Mouse (Mus musculus) spleen, adult 12 weeks (tissue): ENCODE measurements around the gene Ptx4.
"Not testable (repeated sequence)": the region's sequence is repeated elsewhere in the genome, so short reads cannot be mapped to it uniquely, and the experiment has no call there.

Source experiments
- DNase-seq: peaks from one replicate; pipeline ENCODE4 v3.0.0; 2022; ENCODE audit warnings: low spot score

Gene Ptx4

DNA sequence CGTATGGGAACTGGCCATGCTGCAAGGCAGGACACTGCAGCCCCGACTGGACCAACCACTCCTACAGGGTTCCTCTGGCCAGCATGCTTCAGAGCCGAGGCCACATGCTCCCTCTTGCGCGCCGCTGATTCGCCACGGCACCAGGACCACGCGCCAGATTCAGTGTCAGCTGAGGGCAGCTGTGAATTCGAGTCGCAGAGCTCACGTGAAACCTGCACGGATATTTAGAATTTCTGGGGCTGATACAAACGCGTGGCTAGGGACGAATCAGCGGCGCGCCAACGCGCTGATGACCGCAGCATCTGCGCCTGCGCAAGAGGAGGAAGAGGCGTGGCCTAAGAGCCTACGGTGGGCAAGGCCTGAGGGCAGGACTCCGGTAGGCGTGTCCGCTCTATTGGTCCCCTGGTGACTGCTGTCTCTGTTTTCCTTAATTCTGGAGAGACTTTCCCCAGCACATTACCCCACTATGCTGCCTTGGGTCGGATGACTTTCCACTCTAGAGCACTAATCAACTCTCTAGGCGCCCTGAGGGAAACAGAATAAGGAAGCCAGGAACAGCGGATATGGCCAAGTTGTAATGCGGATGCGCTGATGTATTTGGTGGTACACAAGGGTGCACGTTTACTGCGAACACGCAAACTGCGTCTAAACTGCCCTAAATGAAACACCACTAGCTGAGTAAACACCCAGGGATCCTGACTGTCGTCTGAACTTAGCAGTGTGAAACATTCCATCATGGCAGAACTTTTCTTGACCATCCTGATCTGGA lies 4.7 kb upstream of the Ptx4 start, which contains the start of gene Telo2:
Gene Telo2 (minus strand): TSS at position 304 of the 769 bp plus-strand sequence.
- DNase-seq = peak; percentile 91

DNA sequence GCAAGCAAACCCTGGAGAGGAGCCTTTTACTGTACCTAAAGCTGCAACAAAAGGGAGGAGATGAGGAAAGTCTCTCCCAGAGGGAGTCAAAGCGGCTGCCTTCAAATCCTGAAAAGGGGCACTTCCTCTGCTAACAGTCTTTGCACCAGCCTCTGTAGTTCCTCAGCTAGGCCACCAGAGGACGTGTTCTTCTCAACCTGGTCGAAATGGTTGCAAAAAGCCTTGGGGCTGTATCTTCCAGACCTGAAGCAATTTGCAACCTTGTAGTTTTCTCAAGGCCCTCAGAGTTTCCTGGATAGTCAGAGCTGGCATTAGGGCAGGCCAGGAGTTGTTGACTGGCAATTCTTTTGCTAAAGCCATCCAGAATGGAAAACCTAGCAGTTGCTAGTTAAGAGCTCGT lies 3.3 kb upstream of the Ptx4 start:
- no peak for DNase-seq

DNA sequence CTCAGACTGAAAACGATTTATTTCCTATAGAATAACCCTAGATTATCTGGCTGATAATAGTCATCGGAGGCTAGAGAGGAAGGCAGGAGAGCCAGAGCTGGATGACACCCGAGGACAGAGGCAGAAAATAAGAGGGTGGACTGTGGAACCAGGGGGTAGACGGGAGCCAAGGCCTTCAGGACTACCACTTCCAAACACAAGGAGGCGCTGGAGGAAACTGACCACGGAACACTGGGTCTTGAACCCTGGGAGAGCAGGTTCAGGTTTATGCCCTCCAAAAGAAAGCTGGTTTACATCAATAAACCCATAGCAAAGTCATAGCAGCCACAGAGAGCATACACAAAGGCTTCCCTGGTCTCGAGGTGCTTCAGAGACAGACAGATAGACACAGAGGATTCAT lies 3.4 kb downstream of the Ptx4 start:
- no peak for DNase-seq

GRCm38 (mm10) chr17:25125442-25126060 lies 5.0 kb downstream of the Ptx4 start:
- not testable (repeated sequence) for DNase-seq

GRCm38 (mm10) chr17:25127079-25127478 lies 6.5 kb downstream of the Ptx4 start:
- DNase-seq = no peak

DNA sequence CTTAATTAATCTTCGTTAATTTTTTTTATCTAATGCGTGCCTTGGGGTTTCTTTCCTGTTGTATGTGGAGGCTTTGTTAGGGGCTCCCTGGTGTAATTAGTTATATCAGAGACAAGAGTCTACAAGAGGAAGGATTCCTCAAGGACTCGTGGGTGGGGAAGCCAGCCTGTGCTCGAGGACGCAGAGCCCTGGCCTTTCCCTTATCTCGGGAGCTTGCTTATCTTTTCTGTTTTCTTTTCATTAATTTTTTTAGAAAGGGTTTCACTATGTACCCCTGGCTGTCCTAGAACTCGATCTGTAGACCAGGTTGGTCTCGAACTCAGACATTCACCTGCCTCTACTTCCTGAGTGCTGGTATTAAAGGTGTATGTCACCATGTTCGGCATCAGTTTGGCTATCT lies 7.1 kb downstream of the Ptx4 start:
- no peak for DNase-seq

GRCm38 (mm10) chr17:25130060-25130459 lies 9.5 kb downstream of the Ptx4 start:
- DNase-seq = no peak

GRCm38 (mm10) chr17:25133275-25133698 lies 12.7 kb downstream of the Ptx4 start, which contains the start of gene Clcn7:
Gene Clcn7 (plus strand): TSS chr17:25133391.
- DNase-seq = peak; percentile 86

DNA sequence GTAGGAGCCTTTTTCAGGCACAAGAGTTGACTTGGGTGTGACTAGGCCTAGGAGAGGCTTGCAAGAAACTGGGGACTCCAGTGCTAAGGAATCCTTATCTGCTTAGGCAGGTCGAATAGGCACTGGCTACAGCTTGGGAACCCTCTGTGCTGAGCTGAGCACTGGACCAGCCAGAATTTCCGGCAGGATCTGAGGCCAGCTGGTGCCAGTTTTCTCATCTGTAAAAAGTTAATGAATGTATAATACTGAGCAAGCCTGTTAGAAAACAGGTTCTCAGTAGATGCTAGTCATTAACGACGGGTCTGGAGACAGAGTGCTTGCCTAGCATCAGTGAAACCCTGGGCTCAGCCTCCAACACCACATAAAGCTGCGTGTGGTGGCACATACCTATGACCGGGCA lies 15.1 kb downstream of the Ptx4 start:
- DNase-seq = no peak

GRCm38 (mm10) chr17:25138803-25139202 lies 18.2 kb downstream of the Ptx4 start:
- no peak for DNase-seq

- DNase-seq = no peak
Measured at GRCm38 (mm10) chr17:25139960-25140359, 19.4 kb downstream of the Ptx4 start.

GRCm38 (mm10) chr17:25162161-25162560 lies 41.6 kb downstream of the Ptx4 start, which contains the start of gene Ccdc154:
Gene Ccdc154 (plus strand): TSS chr17:25162461.
- DNase-seq = no peak

DNA sequence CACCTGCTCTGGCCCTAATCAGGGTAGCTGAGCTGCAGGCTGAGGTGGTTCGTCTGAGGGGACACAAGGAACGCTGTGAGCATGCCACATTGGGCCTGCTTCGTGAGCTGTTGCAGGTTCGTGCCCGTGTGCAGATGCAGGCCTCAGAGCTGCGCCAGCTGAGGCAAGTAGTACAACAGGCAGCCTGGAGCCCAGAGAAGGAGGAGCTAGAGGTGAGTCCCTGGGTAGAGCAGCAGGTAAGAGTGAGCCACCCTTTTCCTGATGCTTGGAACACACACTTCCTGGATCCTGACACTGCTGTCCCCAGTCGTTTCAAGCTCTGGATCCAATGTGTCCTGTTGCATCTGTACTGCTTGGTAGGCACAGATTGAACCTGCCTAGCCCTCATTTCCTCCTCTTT lies 42.8 kb downstream of the Ptx4 start:
- DNase-seq = no peak

GRCm38 (mm10) chr17:25164770-25165169 lies 44.2 kb downstream of the Ptx4 start:
- DNase-seq = no peak

DNA sequence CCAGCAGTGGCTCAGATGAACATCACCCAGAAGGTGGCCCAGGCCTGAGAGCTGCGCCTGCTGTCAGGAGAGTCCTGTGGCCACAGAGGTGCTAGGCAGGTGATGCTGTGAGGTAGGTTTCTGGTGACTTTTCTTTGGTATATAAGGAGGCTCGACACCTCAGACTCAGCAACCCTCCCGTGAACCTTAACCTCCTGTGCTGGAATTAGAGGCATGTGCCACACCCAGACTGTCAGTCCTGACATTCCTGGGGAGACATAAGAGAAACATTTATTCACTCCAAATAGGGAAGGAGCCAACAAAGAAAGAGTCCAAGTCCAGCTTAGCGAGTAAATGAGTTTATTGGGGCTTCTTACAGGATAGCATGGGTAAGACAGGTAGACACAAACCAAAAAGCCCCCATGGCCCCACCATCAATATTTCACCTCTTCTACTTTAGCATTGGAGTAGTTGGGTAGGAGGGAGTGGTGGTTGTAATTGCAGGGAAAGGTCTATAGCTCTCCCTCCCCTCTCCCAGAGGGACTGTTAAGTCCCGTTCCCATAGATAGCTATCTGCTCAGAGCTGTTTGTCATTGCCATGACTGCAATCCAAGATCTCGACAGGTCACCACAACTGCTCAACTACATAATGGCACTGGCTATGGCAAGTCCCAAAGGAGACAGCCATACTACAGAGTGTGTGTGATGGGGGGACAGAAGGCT lies 45.6 kb downstream of the Ptx4 start:
- DNase-seq = no peak

- no peak for DNase-seq
Measured at GRCm38 (mm10) chr17:25169706-25170105, 49.1 kb downstream of the Ptx4 start.

GRCm38 (mm10) chr17:25172558-25172957 lies 52.0 kb downstream of the Ptx4 start:
- DNase-seq = no peak
